Mouse (Mus musculus): Measurements from ENCODE around the gene Clock.

The Clock gene

GRCm38 (mm10) chr5:76183043-76183749 lies 121.4 kb downstream of the Clock start:
- DNase-seq (ENCODE audit: extremely low read depth, insufficient read length, low spot score): no peak

- DNase-seq (ENCODE audit: extremely low read depth, insufficient read length, low spot score): no peak
Measured at GRCm38 (mm10) chr5:76182326-76182725, 122.3 kb downstream of the Clock start.

GRCm38 (mm10) chr5:76179791-76180190 lies 124.8 kb downstream of the Clock start:
- no peak for DNase-seq (ENCODE audit: extremely low read depth, insufficient read length, low spot score)

- no peak for DNase-seq (ENCODE audit: extremely low read depth, insufficient read length, low spot score)
Measured at GRCm38 (mm10) chr5:76179171-76179570, 125.4 kb downstream of the Clock start.

GRCm38 (mm10) chr5:76177664-76178063 lies 126.9 kb downstream of the Clock start:
- no peak for DNase-seq (ENCODE audit: extremely low read depth, insufficient read length, low spot score)

GRCm38 (mm10) chr5:76176841-76177240 lies 127.8 kb downstream of the Clock start:
- no peak for DNase-seq (ENCODE audit: extremely low read depth, insufficient read length, low spot score)

GRCm38 (mm10) chr5:76176411-76176810 lies 128.2 kb downstream of the Clock start:
- no peak for DNase-seq (ENCODE audit: extremely low read depth, insufficient read length, low spot score)

- DNase-seq (ENCODE audit: extremely low read depth, insufficient read length, low spot score): no peak
Measured at GRCm38 (mm10) chr5:76175051-76175450, 129.5 kb downstream of the Clock start.

- no peak for DNase-seq (ENCODE audit: extremely low read depth, insufficient read length, low spot score)
Measured at GRCm38 (mm10) chr5:76171039-76171438, 133.6 kb downstream of the Clock start.

- no peak for DNase-seq (ENCODE audit: extremely low read depth, insufficient read length, low spot score)
Measured at GRCm38 (mm10) chr5:76170522-76170921, 134.1 kb downstream of the Clock start.

- DNase-seq (ENCODE audit: extremely low read depth, insufficient read length, low spot score): no peak
Measured at GRCm38 (mm10) chr5:76164827-76165226, 139.8 kb downstream of the Clock start.

GRCm38 (mm10) chr5:76163828-76164390 lies 140.7 kb downstream of the Clock start:
- DNase-seq (ENCODE audit: extremely low read depth, insufficient read length, low spot score): no peak

GRCm38 (mm10) chr5:76162926-76163325 lies 141.7 kb downstream of the Clock start:
- DNase-seq (ENCODE audit: extremely low read depth, insufficient read length, low spot score): no peak

- no peak for DNase-seq (ENCODE audit: extremely low read depth, insufficient read length, low spot score)
Measured at GRCm38 (mm10) chr5:76161491-76161890, 143.1 kb downstream of the Clock start.

GRCm38 (mm10) chr5:76160086-76160485 lies 144.5 kb downstream of the Clock start:
- DNase-seq (ENCODE audit: extremely low read depth, insufficient read length, low spot score): no peak
